Mouse (Mus musculus): ENCODE data around the gene Msantd2. TPM values are rescaled to one million over a fixed set of nuclear protein-coding genes. Genes with fewer than 3 reads are reported as not detected.

Gene Msantd2
- polyA plus RNA-seq, 3 experiments from 2014 or later: 5.3 to 16.0 (median 11.6) TPM

DNA sequence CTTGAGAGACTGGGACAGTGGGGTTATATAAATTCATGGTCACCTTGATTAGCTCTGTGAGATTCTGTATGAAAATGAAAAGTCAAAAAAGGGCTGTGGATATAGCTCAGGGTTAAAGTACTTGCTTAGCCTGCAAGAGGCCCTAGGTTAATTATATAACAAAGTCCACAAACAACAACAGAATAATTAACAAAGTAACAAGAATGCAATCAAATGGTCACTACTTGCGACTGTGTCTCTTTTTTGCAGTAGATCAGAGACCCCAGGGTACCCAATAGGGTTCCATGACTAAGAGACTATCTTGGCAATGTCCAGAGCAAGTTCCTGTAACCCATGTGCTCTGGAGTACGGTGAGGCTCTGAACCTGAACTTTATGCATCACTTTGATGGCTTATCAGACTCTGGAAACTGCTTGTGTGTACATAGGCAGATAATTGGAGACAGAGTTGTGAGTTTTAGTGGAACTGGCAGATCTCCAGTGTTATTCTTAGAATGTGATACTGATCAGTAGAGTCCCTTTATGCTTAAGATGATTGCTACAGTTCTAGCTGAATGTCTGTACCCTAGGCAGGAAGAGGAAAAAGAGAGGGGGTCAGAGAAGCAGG, 80.2 kb downstream of the Msantd2 start:
- ATAC-seq: no peak

DNA sequence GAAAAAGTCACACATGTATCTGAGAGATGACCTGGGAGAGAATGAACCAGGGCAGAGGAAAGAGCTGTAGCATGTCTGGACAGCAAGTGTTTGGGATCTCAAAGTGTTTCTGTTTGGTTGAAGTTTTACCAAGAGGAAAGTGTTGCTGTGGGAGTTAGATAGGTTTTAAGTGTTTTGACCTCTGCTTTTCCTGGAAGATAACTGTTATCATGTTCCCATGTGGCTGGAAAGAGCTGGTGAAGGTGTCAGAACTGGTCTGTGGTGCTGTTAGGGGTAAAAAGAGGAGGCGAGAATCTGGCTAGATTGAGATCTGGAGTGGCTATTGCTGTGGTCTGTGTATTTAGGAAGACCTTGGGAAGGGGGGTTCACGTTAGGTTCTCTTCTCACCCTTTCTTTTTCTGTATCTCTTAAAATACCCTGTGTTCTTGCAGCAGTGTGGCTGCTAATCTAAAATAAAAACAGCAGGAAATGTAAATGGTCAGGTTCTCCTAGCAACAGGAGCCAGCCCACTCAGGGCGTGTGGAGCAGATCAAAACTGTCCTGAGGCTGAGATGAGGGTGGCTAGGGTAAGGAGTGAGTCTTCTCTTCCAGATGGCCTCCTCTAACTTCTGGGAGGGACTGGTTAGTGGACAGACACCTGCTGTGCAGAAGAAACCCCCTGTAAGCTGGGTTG, 83.2 kb downstream of the Msantd2 start:
- no peak for ATAC-seq

Other genes with a start within 250 kb of the Msantd2 start
- gene Slc37a2, start 233.6 kb upstream of the Msantd2 start, polyA plus RNA-seq (2017; shearing (Covaris generic)): 1 to 10 TPM; 2.5 to 3.6 (median 2.6) TPM
- 1 to 10 TPM; 7.0 to 9.2 (median 8.5) TPM for gene Ccdc15, start 140.9 kb upstream of the Msantd2 start, polyA plus RNA-seq (2017; shearing (Covaris generic))
- gene Hepacam, start 122.0 kb upstream of the Msantd2 start, polyA plus RNA-seq (2017; shearing (Covaris generic)): not detected
- not detected for gene Robo4, start 87.4 kb upstream of the Msantd2 start, polyA plus RNA-seq (2017; shearing (Covaris generic))
- gene Robo3, start 56.1 kb upstream of the Msantd2 start, polyA plus RNA-seq (2017; shearing (Covaris generic)): not detected
- gene Esam, start 38.8 kb downstream of the Msantd2 start, polyA plus RNA-seq (2017; shearing (Covaris generic)): under 1 TPM in 1 of 3 experiments, not detected in 2; 0.69 TPM
- gene Vsig2, start 49.9 kb downstream of the Msantd2 start, polyA plus RNA-seq (2017; shearing (Covaris generic)): under 1 TPM in 1 of 3 experiments, not detected in 2; 0.54 TPM
- 10 to 100 TPM in 1 of 3 experiments, under 1 TPM in 1, not detected in 1; 0.58 to 21.3 TPM for gene Nrgn, start 63.6 kb downstream of the Msantd2 start, polyA plus RNA-seq (2017; shearing (Covaris generic))
- 10 to 100 TPM; 11.7 to 19.8 (median 13.9) TPM for gene Siae, start 66.4 kb downstream of the Msantd2 start, polyA plus RNA-seq (2017; shearing (Covaris generic))
- 1 to 10 TPM in 2 of 3 experiments, not detected in 1; 1.2 to 1.4 TPM for gene Spa17, start 124.4 kb downstream of the Msantd2 start, polyA plus RNA-seq (2017; shearing (Covaris generic))
- 100 to 1,000 TPM; 190 to 216 (median 204) TPM for gene Tbrg1, start 168.0 kb downstream of the Msantd2 start, polyA plus RNA-seq (2017; shearing (Covaris generic))
- gene Panx3, start 179.9 kb downstream of the Msantd2 start, polyA plus RNA-seq (2017; shearing (Covaris generic)): not detected
- not detected for gene Olfr160, start 226.9 kb downstream of the Msantd2 start, polyA plus RNA-seq (2017; shearing (Covaris generic))

All from inflammation-experienced regulatory T-cells, adult 6 months (primary cell).